Mouse (Mus musculus): ENCODE results near the gene Zbtb32.

DNA sequence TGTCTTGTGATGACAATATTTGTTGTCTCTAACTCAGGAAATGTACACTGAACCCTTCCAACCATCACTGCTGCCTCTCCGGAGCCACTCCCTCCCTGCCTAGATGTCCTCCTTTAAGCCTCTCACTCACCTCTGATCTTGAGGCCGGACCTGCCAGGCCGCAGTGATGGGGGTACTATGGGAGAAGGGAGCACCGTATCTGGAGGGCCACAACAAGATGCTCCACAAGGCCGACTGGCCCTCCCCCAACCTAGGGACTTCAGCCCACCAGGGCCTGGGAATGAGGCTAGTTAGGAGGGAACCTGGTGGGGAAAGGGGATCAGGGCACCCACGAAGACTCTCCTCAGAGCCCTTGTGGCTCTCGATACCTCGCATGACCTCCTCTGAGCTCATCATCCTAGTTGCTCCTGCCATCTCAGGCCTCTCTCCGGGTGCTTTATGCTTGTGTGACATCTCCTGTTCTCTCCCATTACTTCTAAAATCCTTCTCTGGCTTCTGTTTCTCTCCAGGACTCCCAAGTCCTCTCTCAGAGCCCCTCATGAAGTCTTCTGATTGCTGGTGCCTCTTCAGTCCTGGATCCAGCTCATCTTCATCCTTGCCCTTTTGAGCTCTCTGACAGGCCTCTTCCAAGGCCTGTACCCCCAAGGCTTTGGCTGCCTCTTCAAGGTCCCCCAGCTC is 7.6 kb downstream of the Zbtb32 start:
- no peak for TF ChIP-seq POLR2A (IDR thresholded peaks at IDR 0.05; ENCODE audit: borderline replicate concordance, extremely low read depth, low read depth, low read length)
- TF ChIP-seq CTCF (IDR thresholded peaks at IDR 0.05; ENCODE audit: insufficient read depth, low read length): no peak

Measured in lung, adult 2 months (tissue).